Mouse (Mus musculus): ENCODE measurements around the gene Nfkbie. TPM values are rescaled to one million over a fixed set of nuclear protein-coding genes. Genes with fewer than 3 reads are reported as not detected.

Nfkbie gene
- total RNA-seq, 2 experiments from 2014 or later: 1.8 to 2.7 TPM

- no peak for DNase-seq
- intact Hi-C loops (cut with DNase I): no loop called here
Measured at GRCm38 (mm10) chr17:45578242-45578641, 22.7 kb downstream of the Nfkbie start.

DNA sequence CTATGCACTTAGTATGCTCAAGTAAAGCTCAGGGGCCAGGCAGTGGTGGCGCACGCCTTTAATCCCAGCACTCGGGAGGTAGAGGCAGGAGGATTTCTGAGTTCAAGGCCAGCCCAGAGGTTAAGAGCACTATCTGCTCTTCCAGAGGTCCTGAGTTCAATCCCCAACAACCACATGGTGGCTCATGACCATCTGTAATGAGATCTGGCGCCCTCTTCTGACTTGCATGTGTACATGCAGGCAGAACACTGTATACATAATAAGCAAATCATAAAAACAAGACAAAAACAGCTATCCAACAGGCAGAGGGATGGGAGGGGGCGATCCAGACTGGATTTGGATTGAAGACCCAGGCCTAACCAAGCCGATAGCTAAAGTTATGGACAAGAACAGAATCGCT, 23.3 kb downstream of the Nfkbie start:
- intact Hi-C loops (cut with DNase I): no loop called here
- DNase-seq: no peak

- no peak for DNase-seq
- intact Hi-C loops (cut with DNase I): no loop called here
Measured at GRCm38 (mm10) chr17:45579554-45579953, 24.1 kb downstream of the Nfkbie start.

DNA sequence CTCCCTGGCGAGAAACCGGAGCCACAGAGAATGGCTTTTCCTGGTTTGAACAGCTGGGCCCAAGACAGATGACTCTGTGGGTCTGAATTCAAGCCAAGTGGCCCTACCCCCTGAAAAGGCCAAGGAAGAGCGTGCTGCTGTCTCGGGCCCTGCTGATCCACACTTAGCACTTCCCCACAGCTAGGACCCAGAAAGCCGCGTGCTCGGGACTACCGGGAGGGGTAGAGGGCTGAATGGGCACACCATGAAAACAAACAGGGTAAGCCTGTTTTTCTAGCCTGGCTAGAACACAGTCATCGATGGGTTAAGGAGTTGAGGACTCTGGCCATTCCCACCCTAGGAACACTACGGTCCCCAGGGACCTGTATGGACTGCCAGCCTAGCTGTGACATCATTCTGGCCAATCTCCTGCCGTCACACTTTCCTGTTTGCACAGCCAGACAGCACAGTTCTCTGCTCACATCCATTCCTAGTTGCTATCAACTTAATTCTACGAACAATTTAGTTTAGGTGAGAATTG, 25.5 kb downstream of the Nfkbie start:
- peak; percentile 63 to 71 for DNase-seq
- intact Hi-C loops (cut with DNase I): loop anchor here (1.0 to 2.0 kb wide), 3 partner anchors 16 to 62 kb away; no protein-coding TSS in a partner anchor

DNA sequence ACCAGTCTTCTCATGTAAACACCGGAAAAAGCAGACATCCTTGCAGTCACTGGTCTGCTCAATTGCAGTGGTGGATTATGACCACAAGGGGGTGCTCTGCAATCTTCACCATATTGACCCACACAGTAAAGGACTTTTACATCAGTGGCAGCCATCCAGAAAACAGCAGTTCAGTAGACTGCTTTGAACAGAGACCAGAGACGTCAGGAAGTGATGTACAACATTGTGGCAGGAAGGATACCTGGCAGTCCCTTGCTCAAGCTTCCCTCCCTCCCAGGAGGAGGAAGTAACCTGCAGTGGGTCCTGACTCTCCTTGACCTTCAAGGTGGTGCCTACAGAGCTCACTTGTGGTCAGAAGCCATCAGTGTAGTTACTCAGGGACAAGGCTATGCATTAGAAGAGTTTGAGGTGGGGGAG, 26.1 kb downstream of the Nfkbie start:
- intact Hi-C loops (cut with DNase I): loop anchor here (1.0 to 2.0 kb wide), 3 partner anchors 15 to 61 kb away; no protein-coding TSS in a partner anchor
- DNase-seq: peak; percentile 87 to 91

- DNase-seq: no peak
- intact Hi-C loops (cut with DNase I): no loop called here
Measured at GRCm38 (mm10) chr17:45582188-45582587, 26.7 kb downstream of the Nfkbie start.

- intact Hi-C loops (cut with DNase I): no loop called here
- no peak for DNase-seq
Measured at GRCm38 (mm10) chr17:45582715-45583355, 27.3 kb downstream of the Nfkbie start.

DNA sequence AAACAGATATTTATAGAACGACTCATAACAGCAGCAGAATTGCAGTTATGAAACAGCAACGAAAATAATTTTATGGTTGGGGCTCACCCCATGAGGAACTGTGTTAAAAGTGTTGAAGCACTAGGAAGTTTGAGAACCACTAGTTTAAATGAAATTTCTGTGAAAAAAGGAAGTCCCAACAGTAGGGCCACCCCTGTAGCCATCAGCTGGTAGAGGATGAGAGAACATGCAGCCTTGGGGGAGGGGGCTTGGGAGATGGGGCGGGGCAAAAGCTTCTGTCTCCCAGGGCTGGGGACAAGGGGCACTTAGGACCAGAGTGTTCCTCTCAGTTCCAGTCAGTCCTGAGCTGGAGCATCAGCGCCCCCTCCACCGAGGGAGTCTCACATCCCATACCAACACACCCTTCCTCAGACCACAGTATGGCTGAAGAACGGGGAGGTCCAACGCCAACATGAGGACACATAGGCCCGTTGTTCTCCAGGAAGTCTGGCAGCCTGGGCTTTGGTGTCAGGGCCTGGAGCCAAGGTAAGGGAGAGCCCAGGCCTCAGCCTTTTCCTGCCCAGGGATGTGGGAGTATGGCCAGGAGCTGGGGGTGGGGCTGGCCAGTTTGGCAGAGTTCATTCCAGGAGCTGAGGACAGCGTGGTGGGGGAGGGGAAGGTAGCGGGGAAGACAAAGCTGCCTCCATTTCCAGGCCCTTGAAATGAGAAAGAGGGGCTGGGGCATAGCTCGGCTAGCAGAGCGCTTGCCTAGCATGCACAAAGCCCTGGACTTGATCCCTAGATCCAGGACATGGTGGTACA, 28.8 kb downstream of the Nfkbie start:
- peak; percentile 97 for DNase-seq
- intact Hi-C loops (cut with DNase I): loop anchor here (1.0 kb wide), 1 partner anchor 45 kb away; no protein-coding TSS in a partner anchor

GRCm38 (mm10) chr17:45584939-45585678, 29.6 kb downstream of the Nfkbie start:
- intact Hi-C loops (cut with DNase I): loop anchor here (1.0 kb wide), 1 partner anchor 44 kb away; no protein-coding TSS in a partner anchor

GRCm38 (mm10) chr17:45585725-45586448, 30.4 kb downstream of the Nfkbie start:
- DNase-seq: no peak
- intact Hi-C loops (cut with DNase I): no loop called here

More at GRCm38 (mm10) chr17:45584939-45585678, 29.6 kb downstream of the Nfkbie start:
- peak; percentile 90 to 94 for DNase-seq

GRCm38 (mm10) chr17:45586449-45586837, 30.9 kb downstream of the Nfkbie start:
- intact Hi-C loops (cut with DNase I): no loop called here
- DNase-seq: no peak

- intact Hi-C loops (cut with DNase I): no loop called here
Measured at GRCm38 (mm10) chr17:45588370-45588769, 32.9 kb downstream of the Nfkbie start.

DNA sequence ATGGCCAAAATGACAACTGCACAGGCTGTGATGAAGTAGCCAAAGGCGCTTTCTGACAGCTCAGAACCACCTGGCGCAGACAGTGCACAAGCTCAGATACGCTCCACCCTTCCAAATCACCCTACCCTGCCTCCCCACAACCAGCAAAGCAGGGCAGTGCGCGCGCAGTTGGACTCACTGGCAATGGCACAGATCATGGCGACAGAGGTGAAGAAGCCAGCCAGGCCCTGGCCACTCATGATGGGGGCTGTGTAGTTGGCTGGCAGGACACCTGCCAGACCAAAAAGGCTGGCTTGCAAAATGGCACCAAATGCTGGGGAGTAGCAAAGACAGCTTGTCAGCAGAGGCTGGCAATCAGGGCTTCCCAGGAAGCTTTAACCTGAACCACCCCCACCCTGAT, 33.7 kb downstream of the Nfkbie start:
- DNase-seq: no peak
- intact Hi-C loops (cut with DNase I): no loop called here

More at GRCm38 (mm10) chr17:45588370-45588769, 32.9 kb downstream of the Nfkbie start:
- DNase-seq: no peak

- DNase-seq: no peak
- intact Hi-C loops (cut with DNase I): no loop called here
Measured at GRCm38 (mm10) chr17:45589844-45590243, 34.3 kb downstream of the Nfkbie start.

GRCm38 (mm10) chr17:45590410-45590809, 34.9 kb downstream of the Nfkbie start:
- intact Hi-C loops (cut with DNase I): no loop called here
- no peak for DNase-seq

GRCm38 (mm10) chr17:45591701-45592605, 36.5 kb downstream of the Nfkbie start:
- DNase-seq: peak; percentile 84 to 86
- intact Hi-C loops (cut with DNase I): no loop called here

DNA sequence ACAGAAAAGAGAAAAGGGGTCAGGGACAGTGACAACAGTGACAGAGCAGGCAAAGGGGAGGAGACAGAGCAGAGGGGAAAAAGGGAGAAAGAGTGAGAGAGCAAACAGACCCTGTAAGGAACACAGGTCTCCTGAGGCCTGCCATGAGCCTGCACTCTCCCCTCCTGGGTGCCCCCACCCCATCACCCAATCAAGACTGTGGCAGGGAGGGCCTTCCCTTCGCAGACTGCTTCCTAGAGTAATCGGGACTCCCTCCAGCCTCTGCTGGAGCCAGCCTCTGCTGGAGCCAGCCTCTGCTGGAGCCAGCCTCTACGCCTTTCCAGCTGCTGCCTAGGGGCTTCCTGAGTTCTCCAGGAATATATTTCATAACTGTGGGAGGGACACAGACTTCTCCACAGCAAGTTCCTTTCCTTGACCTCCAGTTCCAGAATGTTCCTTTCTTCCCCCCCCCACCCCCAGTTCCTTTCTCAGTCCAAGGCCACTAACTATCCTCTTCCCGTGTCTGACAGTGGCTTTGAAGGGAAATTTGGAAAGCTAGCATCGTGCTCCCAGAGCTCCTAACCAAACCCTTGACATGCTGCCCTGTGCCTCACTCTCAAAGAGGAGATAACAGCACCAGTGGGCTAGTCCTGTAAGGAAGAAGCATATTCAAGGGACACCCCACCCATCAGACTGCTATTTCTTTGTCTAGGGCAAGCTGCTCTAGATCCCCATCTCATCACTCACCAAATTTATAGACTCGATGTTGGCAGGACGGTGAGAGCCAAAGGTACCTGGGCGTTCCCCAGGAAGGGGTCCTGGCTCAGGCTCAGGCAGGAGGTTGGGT, 37.3 kb downstream of the Nfkbie start:
- DNase-seq: peak; percentile 71 to 75
- intact Hi-C loops (cut with DNase I): no loop called here

DNA sequence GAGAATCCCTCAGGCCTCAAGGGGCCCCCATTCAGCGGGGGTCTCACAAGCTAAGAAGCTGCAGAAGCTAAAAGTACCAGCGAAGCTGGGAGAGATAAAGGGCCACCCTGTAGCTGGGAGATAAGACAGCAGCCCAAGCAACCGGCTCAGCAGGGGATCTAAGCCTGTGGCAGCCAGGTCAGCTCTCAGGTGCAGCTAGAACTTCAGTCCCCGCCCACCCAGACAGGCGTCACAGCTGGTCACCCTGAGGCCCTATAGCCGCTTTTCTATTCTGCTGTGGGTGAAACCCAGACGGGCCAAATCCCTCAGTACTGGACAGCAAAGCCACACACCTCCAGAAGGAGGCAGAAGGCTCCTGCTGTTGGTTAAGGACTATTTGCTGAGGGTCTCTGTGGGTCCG, 38.0 kb downstream of the Nfkbie start:
- peak in 1 of 2 experiments; percentile 40 for DNase-seq
- intact Hi-C loops (cut with DNase I): no loop called here

Data from heart, postnatal 10 days (tissue).